In the genomic region with DNA sequence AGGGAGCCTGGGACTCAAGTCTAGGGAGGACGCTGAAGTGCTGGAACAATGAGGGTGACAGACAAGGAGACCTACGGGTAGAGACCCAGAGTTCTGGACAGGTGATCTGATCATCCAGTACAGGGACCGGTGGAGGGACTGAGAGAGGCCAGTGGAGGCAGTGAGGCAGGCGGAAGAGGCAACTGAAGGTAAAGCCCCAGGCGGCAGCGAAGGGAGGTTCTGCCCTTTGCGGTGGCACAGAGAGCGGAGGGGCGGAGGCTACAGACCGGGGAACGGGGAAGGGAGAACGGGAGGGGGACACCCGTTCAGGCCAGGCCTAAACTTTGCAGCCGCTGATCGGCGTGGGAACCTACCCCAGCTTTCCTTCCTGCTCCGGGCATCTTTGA, we compare ENCODE assay signal across 10 mouse cellular contexts. TPM values are rescaled to one million over a fixed set of nuclear protein-coding genes. Genes with fewer than 3 reads are reported as not detected.
DNase-seq lines count a peak whose midpoint lies in the region; ATAC-seq and TF ChIP-seq lines count a peak whose summit lies in the region.
"Had no signal": no experiment of that assay in that cellular context is flagged by ENCODE, and none has a peak within 500 bp of the region (broad histone marks: within the 10 kb centered on the region; RNA-seq: fewer than 3 reads in every experiment).

No protein-coding gene starts in this region.

- no peak overlapping the region for H3K27ac ChIP-seq in heart, adult 2 months
- H3K27ac ChIP-seq in forebrain, embryonic 16.5 days (ENCODE audit: low read length), result peak overlapping the region; percentile 33; the same call in 1 of the 2 replicates
- peak overlapping the region; percentile 97 for H3K27ac ChIP-seq in kidney, embryonic 15.5 days
- H3K27ac ChIP-seq in stomach, embryonic 16.5 days (ENCODE audit: low read length), result peak overlapping the region; percentile 85; the same call in 1 of the 2 replicates

- H3K4me3 ChIP-seq in heart, adult 2 months, result peak overlapping the region; percentile 74
- H3K4me3 ChIP-seq in forebrain, embryonic 16.5 days (replicated peaks; ENCODE audit: low read length), result peak overlapping the region; percentile 69
- H3K4me3 ChIP-seq in kidney, embryonic 15.5 days (replicated peaks), result peak overlapping the region; percentile 97
- H3K4me3 ChIP-seq in stomach, embryonic 16.5 days (replicated peaks; ENCODE audit: low read length), result peak overlapping the region; percentile 81

- 16% methylated on average over 17 of the region's 17 CpGs for WGBS in heart, adult 2 months
- under 1% methylated on average over 17 of the region's 17 CpGs for WGBS in forebrain, embryonic 16.5 days
- WGBS in kidney, embryonic 15.5 days, result under 1% methylated on average over 17 of the region's 17 CpGs
- WGBS in stomach, embryonic 16.5 days, result 2% methylated on average over 17 of the region's 17 CpGs

- peaks cover 1% of the 10 kb centered on the region for H3K4me1 ChIP-seq in heart, adult 2 months (ENCODE audit: control insufficient read depth, insufficient read depth, low read length)
- H3K4me1 ChIP-seq in forebrain, embryonic 16.5 days (replicated peaks; ENCODE audit: control insufficient read depth, insufficient read depth, low read length), result peaks cover 30% of the 10 kb centered on the region
- peaks cover 68% of the 10 kb centered on the region for H3K4me1 ChIP-seq in kidney, embryonic 15.5 days
- H3K4me1 ChIP-seq in stomach, embryonic 16.5 days (ENCODE audit: control insufficient read depth, insufficient read depth, low read length), result peaks cover 30% of the 10 kb centered on the region

- no peaks in the 10 kb centered on the region for H3K27me3 ChIP-seq in heart, adult 2 months (ENCODE audit: control insufficient read depth, insufficient read depth, low read length)
- H3K27me3 ChIP-seq in forebrain, embryonic 16.5 days (replicated peaks; ENCODE audit: control insufficient read depth, insufficient read depth, low read length), result 0 out of 2 replicates have a peak, but pooled peaks cover 5% of the 10 kb centered on the region
- peaks cover 11% of the 10 kb centered on the region for H3K27me3 ChIP-seq in kidney, embryonic 15.5 days
- H3K27me3 ChIP-seq in stomach, embryonic 16.5 days (ENCODE audit: control insufficient read depth, insufficient read depth, low read length), result no peaks in the 10 kb centered on the region

- no peak for ATAC-seq in forebrain, embryonic 16.5 days
- ATAC-seq in kidney, embryonic 15.5 days (replicated peaks; ENCODE audit: low FRiP score), result no peak
- no peak for ATAC-seq in stomach, embryonic 16.5 days (ENCODE audit: insufficient read depth, low FRiP score)

- peak in 1 of 2 experiments; percentile 44 for DNase-seq in heart, adult 2 months
- DNase-seq in heart, postnatal 14 days, result no peak
- peak; percentile 67 for DNase-seq in adrenal gland, postnatal 14 days
- peak; percentile 47 to 48 for DNase-seq in lung, postnatal 4 days
- DNase-seq in right cerebral cortex, postnatal 4 days, result no peak

- peak overlapping the region; percentile 76 for H3K4me2 ChIP-seq in forebrain, embryonic 16.5 days (ENCODE audit: low read length)
- peak overlapping the region; percentile 81 for H3K4me2 ChIP-seq in kidney, embryonic 15.5 days
- peak overlapping the region; percentile 87 for H3K4me2 ChIP-seq in stomach, embryonic 16.5 days (ENCODE audit: low read depth, low read length)

- no peak for TF ChIP-seq POLR2A in heart, adult 2 months (IDR thresholded peaks at IDR 0.05; ENCODE audit: insufficient read depth, low read depth, low read length)

- no peak for TF ChIP-seq CTCF in heart, adult 2 months (IDR thresholded peaks at IDR 0.05)

- TF ChIP-seq EP300 in heart, adult 2 months (IDR thresholded peaks at IDR 0.05; ENCODE audit: insufficient read depth, low read depth, low read length), result no peak

- H3K9ac ChIP-seq in heart, adult 2 months (ENCODE audit: low read depth, low read length), result peak overlapping the region; percentile 98
- peak overlapping the region; percentile 59 for H3K9ac ChIP-seq in forebrain, embryonic 16.5 days (replicated peaks; ENCODE audit: low read depth, low read length)
- H3K9ac ChIP-seq in kidney, embryonic 15.5 days, result peak overlapping the region; percentile 98
- H3K9ac ChIP-seq in stomach, embryonic 16.5 days (ENCODE audit: low read length), result peak overlapping the region; percentile 90

- no peaks in the 10 kb centered on the region for H3K36me3 ChIP-seq in heart, adult 2 months (ENCODE audit: control insufficient read depth, insufficient read depth, low read length)
- H3K36me3 ChIP-seq in forebrain, embryonic 16.5 days (ENCODE audit: control insufficient read depth, insufficient read depth), result no peaks in the 10 kb centered on the region
- H3K36me3 ChIP-seq in kidney, embryonic 15.5 days, result peaks cover 8% of the 10 kb centered on the region; the same call in 1 of the 2 replicates
- no peaks in the 10 kb centered on the region for H3K36me3 ChIP-seq in stomach, embryonic 16.5 days (ENCODE audit: control insufficient read depth, insufficient read depth, low read length)

- no peaks in the 10 kb centered on the region for H3K9me3 ChIP-seq in forebrain, embryonic 16.5 days (ENCODE audit: control insufficient read depth, low read length)
- no peaks in the 10 kb centered on the region for H3K9me3 ChIP-seq in kidney, embryonic 15.5 days (replicated peaks)
- H3K9me3 ChIP-seq in stomach, embryonic 16.5 days (replicated peaks; ENCODE audit: control insufficient read depth, low read length), result no peaks in the 10 kb centered on the region

- intact Hi-C loops in heart, adult 2 months (cut with DNase I), result no loop called here
- intact Hi-C loops in heart, postnatal 14 days (cut with DNase I), result no loop called here

- no peaks in the 10 kb centered on the region for H3K79me2 ChIP-seq in heart, adult 2 months (replicated peaks; ENCODE audit: control insufficient read depth, insufficient read depth, low read length)

RNA-seq across cellular contexts. Expression of a gene that starts 1.8 kb away (rescaled TPM):
- total RNA-seq in heart, adult 2 months (2021), result 10 to 100 TPM; 12.0 to 12.7 TPM
- polyA plus RNA-seq in heart, adult 2 months (2012; rRNA removed), result 6.9 and 7.1 TPM in 2 replicates
- 1 to 10 TPM; 8.4 to 8.7 TPM for total RNA-seq in heart, postnatal 14 days (2021)
- total RNA-seq in adrenal gland, postnatal 14 days (2021), result 18.9 and 22.9 TPM in 2 replicates
- polyA plus RNA-seq in forebrain, embryonic 16.5 days (2015; fragmentation: Nextera tagmentation; extraction: Ambion mirVana), result 9.8 and 10.2 TPM in 2 replicates
- 7.6 and 8.3 TPM in 2 replicates for polyA plus RNA-seq in kidney, embryonic 15.5 days (2015; fragmentation: Nextera tagmentation; extraction: Ambion mirVana)
- polyA plus RNA-seq in stomach, embryonic 16.5 days (2015; fragmentation: Nextera tagmentation; extraction: Ambion mirVana), result 2.8 and 3.2 TPM in 2 replicates
- total RNA-seq: MEL had no signal

RNA-seq across cellular contexts. Expression of a gene that starts 21.5 kb away (rescaled TPM):
- 10 to 100 TPM; 75.0 to 75.5 TPM for total RNA-seq in heart, adult 2 months (2021)
- polyA plus RNA-seq in heart, adult 2 months (2012; rRNA removed), result 25.3 and 32.9 TPM in 2 replicates
- total RNA-seq in heart, postnatal 14 days (2021), result 10 to 100 TPM; 70.0 to 72.5 TPM
- 53.9 and 57.6 TPM in 2 replicates for total RNA-seq in adrenal gland, postnatal 14 days (2021)
- 18.4 and 20.2 TPM in 2 replicates for polyA plus RNA-seq in forebrain, embryonic 16.5 days (2015; fragmentation: Nextera tagmentation; extraction: Ambion mirVana)
- 21.6 and 23.8 TPM in 2 replicates for polyA plus RNA-seq in kidney, embryonic 15.5 days (2015; fragmentation: Nextera tagmentation; extraction: Ambion mirVana)
- polyA plus RNA-seq in stomach, embryonic 16.5 days (2015; fragmentation: Nextera tagmentation; extraction: Ambion mirVana), result 18.6 and 22.2 TPM in 2 replicates

RNA-seq across cellular contexts. Expression of a gene that starts 59.6 kb away (rescaled TPM):
- total RNA-seq in heart, adult 2 months (2021), result not detected
- polyA plus RNA-seq in heart, adult 2 months (2012; rRNA removed), result not detected in 2 replicates
- not detected for total RNA-seq in heart, postnatal 14 days (2021)
- 2.1 and 3.0 TPM in 2 replicates for total RNA-seq in adrenal gland, postnatal 14 days (2021)
- 7.7 and 8.4 TPM in 2 replicates for polyA plus RNA-seq in forebrain, embryonic 16.5 days (2015; fragmentation: Nextera tagmentation; extraction: Ambion mirVana)
- polyA plus RNA-seq in kidney, embryonic 15.5 days (2015; fragmentation: Nextera tagmentation; extraction: Ambion mirVana), result not detected in 2 replicates
- not detected in 2 replicates for polyA plus RNA-seq in stomach, embryonic 16.5 days (2015; fragmentation: Nextera tagmentation; extraction: Ambion mirVana)
- total RNA-seq: MEL had no signal
- polyA plus RNA-seq: large intestine, adult 2 months had no signal

Comparison
In these comparisons a context has a peak if more than half of its experiments do, and no peak if none do; other contexts are left out.
1. DNase-seq: peak in adrenal gland, postnatal 14 days (single experiment) and lung, postnatal 4 days (2 of 2); none in heart, postnatal 14 days (0 of 2) and right cerebral cortex, postnatal 4 days (single experiment).
2. Peak in every context shown above with its lines, with median percentiles within 50 percentile points of each other: H3K4me3 ChIP-seq, H3K9ac ChIP-seq and H3K4me2 ChIP-seq.